Mouse (Mus musculus): ENCODE data around the gene Strn. TPM values are rescaled to one million over a fixed set of nuclear protein-coding genes. Genes with fewer than 3 reads are reported as not detected.

The Strn gene
- polyA plus RNA-seq, 1 experiment from 2014 or later, result 4.3 TPM

DNA sequence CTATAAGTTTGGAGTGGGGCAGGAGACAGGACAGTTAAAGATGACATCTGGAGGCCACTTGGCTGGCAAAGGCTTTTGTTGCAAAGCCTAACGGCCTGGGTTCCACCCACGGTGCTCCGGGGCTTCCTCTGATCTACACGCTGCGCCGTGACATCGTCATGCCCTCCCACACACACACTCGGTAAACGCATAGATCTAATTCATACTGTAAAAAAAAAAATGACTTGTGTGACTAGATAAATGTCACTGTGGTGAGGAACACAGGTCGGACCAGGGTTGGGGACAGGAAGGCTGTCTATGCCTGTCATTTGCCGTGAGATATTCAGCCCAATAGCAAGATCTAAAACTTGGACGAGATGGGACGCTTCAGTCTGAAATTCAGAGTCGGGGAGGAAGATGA lies 134.7 kb downstream of the Strn start:
- no peak for ATAC-seq
- 85% methylated on average over 14 of the region's 14 CpGs for WGBS

GRCm38 (mm10) chr17:78601601-78602000 lies 135.4 kb downstream of the Strn start:
- Histone ChIP-seq H3K4me1 (ENCODE audit: control insufficient read depth, insufficient read depth, low read depth, low read length) (no peaks in the 10 kb centered on the region), H3K4me2 (ENCODE audit: low read length) (no peak overlapping the region), H3K4me3 (ENCODE audit: low read length) (no peak overlapping the region), H3K36me3 (ENCODE audit: control insufficient read depth, insufficient read depth, low read length) (no peaks in the 10 kb centered on the region), H3K27me3 (replicated peaks; ENCODE audit: control insufficient read depth, insufficient read depth, low read length) (no peaks in the 10 kb centered on the region), H3K9ac (ENCODE audit: low read depth, low read length) (no peak overlapping the region), H3K27ac (ENCODE audit: low read depth, low read length) (no peak overlapping the region), H3K9me3 (ENCODE audit: control insufficient read depth, low read length) (no peaks in the 10 kb centered on the region)
- WGBS, result 78% methylated on average over 12 of the region's 12 CpGs
- peak; percentile 66 for ATAC-seq

More for the DNA sequence above, 134.7 kb downstream of the Strn start:
- Histone ChIP-seq H3K36me3 (ENCODE audit: control insufficient read depth, insufficient read depth, low read length) (no peaks in the 10 kb centered on the region), H3K9ac (ENCODE audit: low read depth, low read length) (no peak overlapping the region), H3K27ac (ENCODE audit: low read depth, low read length) (no peak overlapping the region), H3K27me3 (replicated peaks; ENCODE audit: control insufficient read depth, insufficient read depth, low read length) (no peaks in the 10 kb centered on the region), H3K9me3 (ENCODE audit: control insufficient read depth, low read length) (no peaks in the 10 kb centered on the region), H3K4me3 (ENCODE audit: low read length) (no peak overlapping the region), H3K4me2 (ENCODE audit: low read length) (no peak overlapping the region), H3K4me1 (ENCODE audit: control insufficient read depth, insufficient read depth, low read depth, low read length) (no peaks in the 10 kb centered on the region)

DNA sequence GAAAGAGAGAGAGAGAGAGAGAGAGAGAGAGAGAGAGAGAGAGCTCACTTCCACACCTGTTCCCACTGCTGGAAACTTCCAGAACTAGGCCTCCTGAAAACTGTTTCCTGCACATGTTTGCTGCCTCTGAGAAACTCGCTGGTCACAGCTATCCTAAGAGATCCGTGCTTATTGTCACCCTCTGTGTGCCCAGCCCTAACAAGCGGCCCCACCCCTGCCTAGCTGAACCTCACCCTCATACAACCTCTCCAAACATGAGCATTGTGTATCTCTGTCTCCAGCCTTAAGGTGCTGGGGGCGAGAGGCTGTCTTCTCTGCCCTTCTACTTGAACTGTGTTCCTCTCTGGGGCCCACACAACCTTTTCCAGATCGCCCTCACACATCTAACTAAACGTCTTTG lies 136.0 kb downstream of the Strn start:
- no peak overlapping the region for H3K4me2 ChIP-seq (ENCODE audit: low read length)
- H3K4me1 ChIP-seq (ENCODE audit: control insufficient read depth, insufficient read depth, low read depth, low read length), result no peaks in the 10 kb centered on the region
- H3K9me3 ChIP-seq (ENCODE audit: control insufficient read depth, low read length), result no peaks in the 10 kb centered on the region
- H3K9ac ChIP-seq (ENCODE audit: low read depth, low read length), result no peak overlapping the region
- no peak overlapping the region for H3K27ac ChIP-seq (ENCODE audit: low read depth, low read length)
- H3K27me3 ChIP-seq (replicated peaks; ENCODE audit: control insufficient read depth, insufficient read depth, low read length), result no peaks in the 10 kb centered on the region
- no peak overlapping the region for H3K4me3 ChIP-seq (ENCODE audit: low read length)
- no peak for ATAC-seq
- WGBS, result 80% methylated on average over 6 of the region's 6 CpGs
- H3K36me3 ChIP-seq (ENCODE audit: control insufficient read depth, insufficient read depth, low read length), result no peaks in the 10 kb centered on the region

Other genes with a start within 250 kb of the Strn start
- gene Vit, start 229.1 kb downstream of the Strn start, polyA plus RNA-seq (2015; fragmentation: Nextera tagmentation; extraction: Ambion mirVana), result 12.4 and 12.8 TPM in 2 replicates
- gene Heatr5b, start 98.2 kb upstream of the Strn start, polyA plus RNA-seq (2015; fragmentation: Nextera tagmentation; extraction: Ambion mirVana), result 16.9 and 21.8 TPM in 2 replicates
- 54.4 and 56.9 TPM in 2 replicates for gene Gpatch11, start 98.4 kb upstream of the Strn start, polyA plus RNA-seq (2015; fragmentation: Nextera tagmentation; extraction: Ambion mirVana)
- gene Eif2ak2, start 145.4 kb upstream of the Strn start, polyA plus RNA-seq (2015; fragmentation: Nextera tagmentation; extraction: Ambion mirVana), result 3.0 and 3.3 TPM in 2 replicates
- gene Sult6b1, start 169.8 kb upstream of the Strn start, polyA plus RNA-seq (2015; fragmentation: Nextera tagmentation; extraction: Ambion mirVana), result 0.36 TPM in 1 of 2 replicates, not detected in the other
- 105 and 127 TPM in 2 replicates for gene Cebpzos, start 179.3 kb upstream of the Strn start, polyA plus RNA-seq (2015; fragmentation: Nextera tagmentation; extraction: Ambion mirVana)
- 29.7 and 32.0 TPM in 2 replicates for gene Cebpz, start 199.9 kb upstream of the Strn start, polyA plus RNA-seq (2015; fragmentation: Nextera tagmentation; extraction: Ambion mirVana)
- gene Ndufaf7, start 199.9 kb upstream of the Strn start, polyA plus RNA-seq (2015; fragmentation: Nextera tagmentation; extraction: Ambion mirVana), result 63.9 and 65.9 TPM in 2 replicates